Mouse (Mus musculus) MEL (cell line): ENCODE measurements around the gene Cldn13.

Experiments used
- CTCF ChIP-seq, 3 experiments: IDR thresholded peaks in 2 of 3; conservative IDR thresholded peaks in 1 of 3; 2 replicates each; pipeline ENCODE4 v1.5.1; 2011 to 2012; ENCODE audit warnings: low read length in 3 of 3, low read depth in 2 of 3, mild to moderate bottlenecking in 2 of 3, improper control_type of control experiment in 1 of 3, inconsistent platforms in 1 of 3, mixed read lengths in 1 of 3, moderate library complexity in 1 of 3; ENCODE audit not compliant: control insufficient read depth in 1 of 3, insufficient read depth in 1 of 3, poor library complexity in 1 of 3, severe bottlenecking in 1 of 3
- EP300 ChIP-seq, 2 experiments: IDR thresholded peaks; 2 replicates each; pipeline ENCODE4 v1.6.1; 2011; ENCODE audit warnings: improper control_type of control experiment in 2 of 2, low read length in 2 of 2, low read depth in 1 of 2, mild to moderate bottlenecking in 1 of 2

DNA sequence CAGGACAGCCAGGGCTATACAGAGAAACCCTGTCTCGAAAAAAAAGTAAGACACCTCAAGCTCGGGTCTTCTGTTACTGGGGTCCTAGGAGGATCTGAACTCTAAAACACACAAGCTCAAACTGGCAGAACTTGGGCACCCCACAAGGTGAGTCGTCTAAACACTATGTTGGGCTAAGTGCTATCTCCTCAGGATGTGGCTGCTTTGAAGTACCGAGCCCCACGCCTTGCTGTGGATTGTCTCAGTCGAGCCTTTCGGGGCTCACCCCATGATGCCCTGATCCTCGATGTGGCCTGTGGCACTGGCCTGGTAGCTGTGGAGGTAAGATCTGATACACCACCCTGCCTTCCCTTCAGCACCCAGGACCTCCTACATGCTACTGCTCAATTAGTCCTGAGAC lies 18.0 kb upstream of the Cldn13 start:
- TF ChIP-seq EP300 (IDR thresholded peaks at IDR 0.05; ENCODE audit: low read depth in 1 of 2, low read length in 2 of 2): no peak
- no peak for TF ChIP-seq CTCF (IDR thresholded peaks at IDR 0.05 in 2 of 3, conservative IDR thresholded peaks at IDR 0.05 in 1 of 3; ENCODE audit: control insufficient read depth in 1 of 3, insufficient read depth in 1 of 3, low read depth in 2 of 3, low read length in 3 of 3, poor library complexity in 1 of 3, severe bottlenecking in 1 of 3)
